Mouse (Mus musculus): ENCODE results near the gene Stmn3. TPM values are rescaled to one million over a fixed set of nuclear protein-coding genes. Genes with fewer than 3 reads are reported as not detected.

Gene Stmn3
- polyA plus RNA-seq, 1 experiment = not detected

- TF ChIP-seq TAL1 (IDR thresholded peaks at IDR 0.05; ENCODE audit: low read length) (no peak), GATA1 (IDR thresholded peaks at IDR 0.05; ENCODE audit: low read length) (no peak)
- Histone ChIP-seq H3K9me3 (ENCODE audit: control insufficient read depth, low read length) (no peaks in the 10 kb centered on the region), H3K36me3 (ENCODE audit: control insufficient read depth) (peaks cover 39% of the 10 kb centered on the region), H3K4me1 (ENCODE audit: control insufficient read depth) (peaks cover 18% of the 10 kb centered on the region), H3K4me3 (replicated peaks) (peak overlapping the region; percentile 90), H3K27me3 (ENCODE audit: control insufficient read depth) (peaks cover 38% of the 10 kb centered on the region)
These were observed 5.8 kb upstream of the Stmn3 start for GRCm38 (mm10) chr2:181320103-181320499.

DNA sequence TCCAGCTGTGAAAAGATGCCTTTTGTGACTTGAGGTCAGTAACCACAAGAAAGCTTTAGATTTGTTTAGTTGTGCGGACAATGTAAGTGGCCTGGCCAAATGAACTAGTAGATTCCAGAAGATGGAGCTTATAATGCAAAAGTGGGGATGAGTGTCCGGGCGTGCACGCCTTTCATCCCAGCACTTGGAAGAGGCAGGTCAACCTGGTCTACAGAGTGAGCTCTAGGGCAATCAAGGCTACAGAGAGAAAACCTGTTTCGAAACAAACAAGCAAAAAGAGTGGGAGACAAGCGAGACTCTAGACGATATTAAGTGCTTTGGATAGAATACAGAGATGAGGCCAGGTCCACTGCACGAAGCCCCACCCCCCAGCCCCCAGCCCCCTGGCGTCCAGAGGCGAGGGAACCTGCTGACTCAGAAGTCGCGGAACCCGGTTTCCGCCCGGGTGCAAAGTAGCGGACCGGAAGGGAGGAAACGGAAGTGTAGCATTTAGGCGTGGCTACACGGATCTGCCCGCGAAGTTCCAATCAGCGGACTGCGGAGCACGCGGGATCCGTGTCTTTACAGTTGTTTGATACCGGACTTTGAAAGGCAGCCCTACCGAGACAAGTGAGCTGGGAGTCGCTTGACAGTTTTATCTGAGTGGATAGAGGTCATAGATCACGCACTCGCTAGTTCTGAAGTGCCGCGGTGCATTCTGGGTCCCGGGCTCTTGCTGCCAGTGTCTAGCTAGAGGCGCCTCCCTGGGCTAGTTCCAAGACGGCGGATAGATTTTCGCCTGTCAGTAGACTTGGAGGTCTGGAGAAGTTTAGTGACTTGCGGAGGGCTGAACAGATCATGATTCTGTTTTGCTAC, 5.2 kb upstream of the Stmn3 start, which contains the start of gene Rtel1:
Gene Rtel1 (plus strand): TSS at position 492 of the 855 bp plus-strand sequence.
- Histone ChIP-seq H3K4me3 (replicated peaks) (peak within 1 kb of the TSS; percentile 90), H3K4me1 (ENCODE audit: control insufficient read depth) (peaks cover 18% of the 10 kb centered on the region), H3K9me3 (ENCODE audit: control insufficient read depth, low read length) (peaks cover under 1% of the 10 kb centered on the region; the same call in 1 of the 2 replicates), H3K36me3 (ENCODE audit: control insufficient read depth) (peaks cover 33% of the 10 kb centered on the region), H3K27me3 (ENCODE audit: control insufficient read depth) (peaks cover 44% of the 10 kb centered on the region)
- TF ChIP-seq GATA1 (IDR thresholded peaks at IDR 0.05; ENCODE audit: low read length) (no peak), TAL1 (IDR thresholded peaks at IDR 0.05; ENCODE audit: low read length) (no peak)

DNA sequence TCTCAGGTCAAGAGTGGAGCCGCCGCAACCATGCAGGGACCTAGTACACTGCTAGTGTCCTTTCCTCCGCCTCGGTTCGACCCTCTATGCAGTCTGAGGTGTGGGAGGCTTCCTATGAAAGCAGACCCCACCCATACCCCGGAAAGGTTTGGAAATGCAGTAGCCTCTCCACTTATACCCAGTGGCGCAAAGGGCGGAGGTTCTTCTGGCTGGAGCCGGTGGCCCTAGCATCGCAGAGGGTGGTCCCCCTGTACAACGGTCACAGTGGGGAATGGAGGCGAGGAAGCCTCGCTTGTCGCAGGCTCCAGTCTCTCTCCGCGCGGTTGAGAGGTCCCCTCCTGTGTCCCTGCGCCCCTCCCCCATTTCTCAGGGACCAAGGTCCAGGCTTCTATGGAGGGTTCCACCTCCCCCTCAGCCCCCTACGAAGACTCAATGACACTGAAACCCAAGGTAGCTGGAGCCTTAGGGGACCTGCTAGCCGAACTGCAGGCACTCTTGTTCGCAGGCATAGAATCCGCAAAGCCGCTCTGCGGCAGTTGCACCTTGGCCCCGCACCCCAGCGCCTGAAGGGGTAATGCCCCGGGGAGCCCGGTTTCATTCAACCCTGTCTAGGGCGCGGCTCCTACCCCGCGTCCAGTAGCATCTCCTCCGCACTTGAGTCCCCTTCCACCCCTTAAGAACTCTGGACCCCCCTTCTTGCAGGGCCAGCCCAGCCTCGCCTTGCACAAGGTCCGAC, 788 bp downstream of the Stmn3 start:
- peaks cover 10% of the 10 kb centered on the region; the same call in 1 of the 2 replicates for H3K9me3 ChIP-seq (ENCODE audit: control insufficient read depth, low read length)
- H3K36me3 ChIP-seq (ENCODE audit: control insufficient read depth) = no peaks in the 10 kb centered on the region
- H3K4me1 ChIP-seq (ENCODE audit: control insufficient read depth) = no peaks in the 10 kb centered on the region
- no peak overlapping the region for H3K4me3 ChIP-seq (replicated peaks)
- no peak for TF ChIP-seq TAL1 (IDR thresholded peaks at IDR 0.05; ENCODE audit: low read length)
- no peak for TF ChIP-seq GATA1 (IDR thresholded peaks at IDR 0.05; ENCODE audit: low read length)
- H3K27me3 ChIP-seq (ENCODE audit: control insufficient read depth) = peaks cover 87% of the 10 kb centered on the region

- TF ChIP-seq TAL1 (IDR thresholded peaks at IDR 0.05; ENCODE audit: low read length) (no peak), GATA1 (IDR thresholded peaks at IDR 0.05; ENCODE audit: low read length) (no peak)
- H3K27me3 ChIP-seq (ENCODE audit: control insufficient read depth) = peaks cover 87% of the 10 kb centered on the region
- peaks cover 10% of the 10 kb centered on the region; the same call in 1 of the 2 replicates for H3K9me3 ChIP-seq (ENCODE audit: control insufficient read depth, low read length)
These were observed 1.3 kb downstream of the Stmn3 start for GRCm38 (mm10) chr2:181313006-181313343.

DNA sequence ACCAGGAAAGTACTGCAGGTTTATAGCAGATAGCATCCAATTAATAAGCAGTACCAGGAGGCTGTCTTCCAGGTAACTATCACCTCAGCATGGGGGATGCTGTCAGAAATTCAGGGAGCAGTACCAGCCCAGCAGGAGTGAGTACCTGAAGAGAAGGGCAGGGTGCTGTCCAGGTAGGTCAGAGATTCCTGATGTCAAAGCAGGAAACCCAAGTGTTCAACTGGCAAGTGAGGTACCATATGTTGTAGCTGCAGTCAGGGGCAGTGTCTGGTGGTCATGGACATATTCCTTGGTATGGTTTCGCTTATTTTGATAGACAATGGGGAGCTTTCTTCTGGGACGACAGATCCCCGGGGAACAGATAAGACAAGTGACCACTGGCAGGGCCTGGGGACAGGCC, 1.9 kb downstream of the Stmn3 start:
- Histone ChIP-seq H3K4me3 (replicated peaks) (no peak overlapping the region), H3K27me3 (ENCODE audit: control insufficient read depth) (peaks cover 89% of the 10 kb centered on the region), H3K4me1 (ENCODE audit: control insufficient read depth) (no peaks in the 10 kb centered on the region), H3K36me3 (ENCODE audit: control insufficient read depth) (no peaks in the 10 kb centered on the region), H3K9me3 (ENCODE audit: control insufficient read depth, low read length) (peaks cover 10% of the 10 kb centered on the region; the same call in 1 of the 2 replicates)
- TF ChIP-seq TAL1 (IDR thresholded peaks at IDR 0.05; ENCODE audit: low read length) (no peak), GATA1 (IDR thresholded peaks at IDR 0.05; ENCODE audit: low read length) (no peak)

More at GRCm38 (mm10) chr2:181313006-181313343, 1.3 kb downstream of the Stmn3 start:
- Histone ChIP-seq H3K4me1 (ENCODE audit: control insufficient read depth) (no peaks in the 10 kb centered on the region), H3K36me3 (ENCODE audit: control insufficient read depth) (no peaks in the 10 kb centered on the region), H3K4me3 (replicated peaks) (no peak overlapping the region)

- TF ChIP-seq TAL1 (IDR thresholded peaks at IDR 0.05; ENCODE audit: low read length) (no peak), GATA1 (IDR thresholded peaks at IDR 0.05; ENCODE audit: low read length) (no peak)
- Histone ChIP-seq H3K36me3 (ENCODE audit: control insufficient read depth) (peaks cover 2% of the 10 kb centered on the region), H3K4me3 (replicated peaks) (no peak overlapping the region), H3K4me1 (ENCODE audit: control insufficient read depth) (no peaks in the 10 kb centered on the region), H3K27me3 (ENCODE audit: control insufficient read depth) (peaks cover 56% of the 10 kb centered on the region), H3K9me3 (ENCODE audit: control insufficient read depth, low read length) (no peaks in the 10 kb centered on the region)
These were observed 7.0 kb downstream of the Stmn3 start for GRCm38 (mm10) chr2:181307144-181307804.

GRCm38 (mm10) chr2:181304944-181305343, 9.4 kb downstream of the Stmn3 start:
- no peak for TF ChIP-seq GATA1 (IDR thresholded peaks at IDR 0.05; ENCODE audit: low read length)
- no peak for TF ChIP-seq TAL1 (IDR thresholded peaks at IDR 0.05; ENCODE audit: low read length)
- H3K4me1 ChIP-seq (ENCODE audit: control insufficient read depth) = no peaks in the 10 kb centered on the region
- 0 out of 2 replicates have a peak, but pooled peaks cover 2% of the 10 kb centered on the region for H3K9me3 ChIP-seq (ENCODE audit: control insufficient read depth, low read length)
- peaks cover 22% of the 10 kb centered on the region for H3K36me3 ChIP-seq (ENCODE audit: control insufficient read depth)
- H3K27me3 ChIP-seq (ENCODE audit: control insufficient read depth) = peaks cover 37% of the 10 kb centered on the region
- H3K4me3 ChIP-seq (replicated peaks) = no peak overlapping the region

GRCm38 (mm10) chr2:181302041-181302440, 12.3 kb downstream of the Stmn3 start:
- TF ChIP-seq TAL1 (IDR thresholded peaks at IDR 0.05; ENCODE audit: low read length) = no peak
- TF ChIP-seq GATA1 (IDR thresholded peaks at IDR 0.05; ENCODE audit: low read length) = no peak
- Histone ChIP-seq H3K27me3 (ENCODE audit: control insufficient read depth) (peaks cover 15% of the 10 kb centered on the region), H3K4me3 (replicated peaks) (no peak overlapping the region), H3K4me1 (ENCODE audit: control insufficient read depth) (no peaks in the 10 kb centered on the region), H3K9me3 (ENCODE audit: control insufficient read depth, low read length) (0 out of 2 replicates have a peak, but pooled peaks cover 2% of the 10 kb centered on the region), H3K36me3 (ENCODE audit: control insufficient read depth) (peaks cover 23% of the 10 kb centered on the region)
